Mouse (Mus musculus) adrenal gland, postnatal 4 days (tissue): ENCODE measurements around the gene Syce2. TPM values are rescaled to one million over a fixed set of nuclear protein-coding genes. Genes with fewer than 3 reads are reported as not detected.

Experiments
- DNase-seq, 2 experiments: peaks; one replicate each; pipeline ENCODE4 v3.0.0; 2021 to 2022; ENCODE audit warnings: low spot score in 2 of 2, mixed read lengths in 2 of 2
- total RNA-seq, 2 experiments: library from RNA; stranded (reverse); gene quantifications; 2 replicates each; pipeline ENCODE4 v1.2.3; 2021

Syce2 gene
- total RNA-seq, 2 experiments from 2014 or later, result 20.0 to 22.5 TPM

DNA sequence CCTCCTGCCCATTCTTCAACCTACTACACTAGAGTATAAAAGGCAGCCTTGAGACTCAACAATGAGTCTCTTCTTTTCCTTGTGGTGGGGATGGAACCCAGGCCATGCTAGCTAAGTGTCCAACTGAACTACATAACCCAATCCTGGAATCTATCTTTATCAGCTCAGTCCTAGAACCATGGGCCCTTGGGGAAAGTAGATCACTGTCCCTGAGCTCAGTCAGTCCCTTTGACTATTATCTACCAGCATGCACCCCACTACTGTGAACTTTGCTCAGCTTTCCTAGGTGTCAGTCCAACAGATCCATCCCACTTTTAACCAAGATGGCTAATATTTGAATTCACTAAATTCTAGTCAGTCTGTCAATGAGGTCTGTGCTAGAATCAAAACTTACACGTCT is 30.4 kb upstream of the Syce2 start:
- DNase-seq, result no peak

DNA sequence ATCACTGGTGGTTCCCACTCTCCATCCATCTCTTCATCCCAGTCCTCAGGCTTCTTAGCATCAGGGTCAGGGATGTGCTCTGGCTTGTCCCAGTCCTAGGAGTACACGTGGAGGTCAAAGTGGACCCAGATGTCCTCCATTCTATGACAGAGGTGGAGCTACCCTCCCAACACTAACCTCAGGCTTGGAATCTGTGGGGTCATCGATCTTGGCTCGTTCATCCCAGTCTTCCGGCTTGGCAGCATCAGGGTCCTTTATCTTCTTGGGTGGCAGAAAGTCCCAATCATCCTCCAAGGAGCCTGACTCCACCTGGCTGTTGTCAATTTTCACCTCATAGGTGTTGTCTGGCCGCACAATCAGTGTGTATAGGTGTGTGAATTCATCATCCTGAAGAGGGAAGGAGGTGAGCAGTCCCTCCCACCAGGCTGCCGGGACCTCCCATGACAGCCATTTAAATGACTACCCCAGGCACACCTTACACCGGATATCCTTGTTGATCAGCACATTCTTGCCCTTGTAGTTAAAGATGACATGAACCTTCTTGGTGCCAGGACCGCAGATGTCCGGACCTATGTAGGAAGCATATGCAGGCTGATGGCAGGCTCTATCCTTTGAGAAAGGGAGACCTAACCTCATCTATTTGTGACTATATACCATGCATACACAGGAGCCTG is 27.4 kb upstream of the Syce2 start:
- no peak for DNase-seq

- no peak for DNase-seq
These were observed 26.4 kb upstream of the Syce2 start for GRCm38 (mm10) chr8:84845355-84846093.

DNA sequence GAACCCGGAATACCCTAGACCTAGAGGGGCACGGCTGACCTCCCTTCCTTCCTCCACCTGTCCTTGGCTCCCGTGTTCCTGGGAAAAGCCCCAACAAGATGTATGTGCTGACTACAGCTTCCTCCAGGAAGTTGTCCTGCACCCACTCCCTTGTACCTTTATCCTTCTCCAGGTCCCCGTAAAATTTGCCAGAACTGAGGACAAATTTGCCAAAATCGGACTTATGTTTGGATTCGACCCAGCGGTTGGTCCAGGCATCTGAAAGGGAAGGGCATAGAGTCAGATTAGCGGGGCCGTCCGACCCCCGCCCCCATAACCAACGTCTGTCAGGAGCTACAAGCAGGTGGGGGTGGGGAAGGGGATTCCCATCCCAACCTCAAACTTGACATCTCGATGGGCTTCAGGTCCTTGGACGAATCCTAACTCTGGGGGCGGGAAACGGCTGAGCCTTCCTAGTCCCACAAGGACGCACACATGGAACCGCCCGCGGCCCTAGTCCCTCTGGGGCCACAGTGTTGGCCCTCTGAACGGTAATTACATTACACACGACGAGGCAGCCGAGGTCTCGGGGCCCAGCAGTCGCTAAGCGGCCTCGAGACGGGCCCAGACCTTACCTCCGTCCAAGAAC is 25.7 kb upstream of the Syce2 start:
- no peak for DNase-seq

- peak; percentile 98 to 99 for DNase-seq
These were observed 25.0 kb upstream of the Syce2 start, which contains the start of gene Calr for GRCm38 (mm10) chr8:84846722-84847572. TSS of gene Calr (minus strand) at chr8:84846934.

- no peak for DNase-seq
These were observed 24.1 kb upstream of the Syce2 start for GRCm38 (mm10) chr8:84847684-84848435.

- DNase-seq, result no peak
These were observed 15.5 kb upstream of the Syce2 start for GRCm38 (mm10) chr8:84856434-84856833.

- DNase-seq, result peak; percentile 75 to 83
These were observed 15.0 kb upstream of the Syce2 start, which contains the start of gene Farsa for GRCm38 (mm10) chr8:84856864-84857441. TSS of gene Farsa (plus strand) at chr8:84856989.

DNA sequence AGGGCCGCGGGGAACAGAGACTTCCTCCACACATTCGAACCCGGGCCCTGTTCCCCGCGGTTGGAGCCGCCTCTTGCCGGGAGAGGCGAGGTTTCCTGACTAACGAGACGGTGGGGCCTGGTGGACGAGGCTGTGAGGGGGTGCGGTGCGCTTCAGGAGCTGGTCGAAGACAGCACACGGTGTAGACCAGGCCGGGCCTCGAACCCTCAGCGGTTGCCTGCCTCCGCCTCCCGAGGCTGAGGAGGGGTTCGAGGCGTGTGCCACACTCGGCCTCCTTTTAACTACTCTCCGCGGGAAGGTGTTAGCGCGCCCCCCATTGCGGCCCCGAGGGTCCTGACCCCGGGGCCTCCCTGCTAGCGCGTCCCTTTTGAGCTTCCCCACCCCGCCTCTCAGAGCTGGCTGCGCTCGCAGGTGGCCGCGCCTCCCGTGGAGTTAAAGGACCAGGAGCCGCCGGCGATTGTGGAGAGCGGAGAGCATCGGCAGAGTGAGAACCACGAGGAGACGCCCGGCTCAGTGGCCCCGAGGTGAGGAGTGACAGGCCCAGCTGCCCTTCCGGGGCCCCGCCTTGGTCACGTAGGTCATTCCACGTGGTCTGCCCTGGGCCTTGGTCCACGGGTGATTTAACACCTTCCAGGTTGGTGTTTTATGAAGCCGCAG is 526 bp downstream of the Syce2 start:
- no peak for DNase-seq

GRCm38 (mm10) chr8:84873016-84873415 is 1.1 kb downstream of the Syce2 start:
- no peak for DNase-seq

GRCm38 (mm10) chr8:84874339-84874738 is 2.4 kb downstream of the Syce2 start:
- no peak for DNase-seq

GRCm38 (mm10) chr8:84877297-84878035 is 5.6 kb downstream of the Syce2 start:
- no peak for DNase-seq

DNA sequence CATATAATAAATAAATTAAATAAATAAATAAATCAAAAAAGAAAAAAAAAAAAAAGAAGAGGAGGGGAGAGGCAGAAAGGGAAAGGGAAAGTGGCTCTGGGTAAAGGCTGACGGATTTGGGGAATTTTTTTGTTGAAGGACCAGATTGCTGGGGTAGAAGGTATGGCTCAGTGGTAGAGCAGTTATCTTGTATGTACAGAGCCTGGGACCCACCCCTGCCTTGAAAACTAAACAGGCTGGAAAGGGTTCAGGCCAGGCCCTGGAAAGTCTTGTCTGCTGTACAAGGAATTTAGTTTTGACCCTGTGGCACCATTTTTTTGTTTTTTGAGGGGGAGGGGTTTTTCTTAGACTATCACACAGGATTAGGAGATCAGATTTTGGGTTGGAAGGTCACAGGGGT is 7.0 kb downstream of the Syce2 start:
- no peak for DNase-seq

- no peak for DNase-seq
These were observed 12.8 kb downstream of the Syce2 start for GRCm38 (mm10) chr8:84884728-84885127.

- no peak for DNase-seq
These were observed 16.4 kb downstream of the Syce2 start for GRCm38 (mm10) chr8:84888280-84888679.

DNA sequence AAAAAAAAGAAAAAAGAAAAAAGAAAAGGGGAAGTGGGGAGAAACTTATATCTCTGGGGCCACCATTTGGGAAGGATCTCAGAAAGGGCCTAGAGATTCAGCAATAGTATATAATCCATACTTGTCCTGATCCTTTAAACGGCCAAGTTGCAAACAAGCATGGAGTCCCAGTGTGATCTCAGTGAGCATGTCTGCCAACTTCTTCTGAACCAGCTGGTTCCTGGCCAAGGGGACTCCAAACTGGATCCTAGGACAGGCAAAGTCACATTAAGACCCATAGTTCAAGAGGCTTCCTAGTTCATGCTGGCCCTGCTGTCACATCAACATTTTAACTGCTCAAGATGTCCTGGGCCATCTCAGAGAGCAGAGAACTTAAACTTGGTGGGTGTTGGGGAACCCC is 17.2 kb downstream of the Syce2 start:
- DNase-seq, result no peak

DNA sequence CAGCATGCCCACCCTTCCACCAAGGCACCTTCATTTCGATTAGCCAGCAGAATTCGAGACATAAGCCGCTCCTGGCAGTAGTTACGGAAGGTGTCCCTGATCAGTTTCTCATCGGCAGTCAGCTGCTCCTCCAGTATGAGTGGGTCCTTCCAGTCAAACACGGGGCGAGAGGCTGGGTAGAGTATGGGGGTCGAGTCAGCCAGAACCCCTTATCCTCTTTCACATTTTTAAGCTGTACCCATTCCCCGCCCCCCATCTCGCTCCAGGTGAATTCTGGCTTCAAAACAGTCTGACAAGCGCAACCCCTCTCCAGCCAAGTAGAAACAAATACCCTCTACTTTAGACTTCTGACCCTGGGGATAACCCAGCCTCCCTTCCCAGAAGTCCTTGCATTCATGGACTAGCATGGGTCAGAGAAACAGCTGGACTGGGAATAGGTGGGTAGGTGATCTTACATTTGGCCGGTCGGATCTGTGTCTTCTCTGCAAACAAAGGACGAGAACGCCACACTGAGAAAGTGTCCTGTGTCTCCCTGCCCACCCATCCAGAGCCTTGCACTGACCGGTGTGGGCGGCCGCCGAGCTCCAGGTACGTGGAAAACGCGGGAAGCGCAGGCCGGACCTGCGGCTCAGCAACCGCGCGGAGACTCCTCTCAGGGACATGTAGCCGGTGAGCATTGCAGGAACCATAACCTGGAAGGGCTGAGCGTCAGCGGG is 21.2 kb downstream of the Syce2 start:
- DNase-seq, result no peak

GRCm38 (mm10) chr8:84893709-84894134 is 21.8 kb downstream of the Syce2 start, which contains the start of gene Gcdh:
TSS of gene Gcdh (minus strand) at chr8:84893921.
- peak in 1 of 2 experiments; percentile 80 for DNase-seq
